Mouse (Mus musculus) thymus, adult 2 months (tissue): ENCODE data around the gene Zfyve27.

Experiments
- CTCF ChIP-seq: fragments of 200-500 bp; IDR thresholded peaks from 2 replicates; pipeline ENCODE4 v1.5.1; 2012; ENCODE audit warnings: mild to moderate bottlenecking, control low read depth, low read length, moderate library complexity, borderline replicate concordance; ENCODE audit not compliant: control insufficient read depth, poor library complexity, insufficient read depth; ENCODE audit errors: extremely low read depth
- POLR2A ChIP-seq: fragments of 200-500 bp; IDR thresholded peaks from 2 replicates; pipeline ENCODE4 v1.6.1; 2012; ENCODE audit warnings: mild to moderate bottlenecking, low read length, control low read depth, moderate library complexity; ENCODE audit not compliant: control insufficient read depth, poor library complexity, insufficient read depth; ENCODE audit errors: extremely low read depth

DNA sequence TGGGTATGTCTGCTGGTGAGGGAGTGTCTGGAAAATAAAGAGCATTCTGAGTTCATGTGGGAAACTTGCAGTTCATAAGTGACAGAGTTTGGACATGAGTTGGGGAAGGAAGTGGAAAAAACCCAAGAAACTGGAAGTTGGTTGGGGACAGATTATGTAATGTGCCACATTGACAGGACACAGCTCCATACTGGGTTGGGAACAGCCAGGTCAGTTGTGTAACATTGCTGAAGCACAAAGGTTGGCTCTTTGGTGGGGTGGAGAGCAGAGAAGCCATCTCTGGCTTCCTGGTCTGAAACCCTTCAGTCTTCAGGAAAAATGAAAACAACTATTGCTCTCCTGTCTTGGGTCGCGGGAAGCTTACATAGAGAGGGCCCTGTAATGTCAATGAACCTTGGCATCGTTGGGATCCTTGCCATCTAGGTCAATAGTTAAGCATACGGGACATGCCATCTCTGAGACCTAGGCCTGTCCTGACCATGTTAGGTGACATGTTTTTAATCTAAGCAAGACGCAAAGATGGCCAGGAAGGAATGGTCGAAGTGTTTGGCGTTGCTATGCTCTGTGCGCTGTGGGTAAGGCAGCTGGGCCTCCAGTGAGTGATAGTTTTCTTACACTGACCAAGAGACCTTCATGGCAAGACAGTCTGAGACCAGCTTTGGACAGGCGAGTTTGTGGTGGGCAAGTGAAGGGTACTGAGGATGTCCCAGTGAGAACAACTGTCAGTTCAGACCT lies 17.3 kb upstream of the Zfyve27 start:
- TF ChIP-seq CTCF, result no peak
- no peak for TF ChIP-seq POLR2A
